Mouse (Mus musculus): ENCODE results near the gene Olfr661.

The Olfr661 gene

GRCm38 (mm10) chr7:104686201-104686600 lies at the start of gene Olfr661:
TSS of gene Olfr661 (plus strand) at chr7:104686501.
- DNase-seq (ENCODE audit: low read depth, low spot score), result no peak

GRCm38 (mm10) chr7:104646841-104647482 lies 39.3 kb upstream of the Olfr661 start, which contains the start of gene Olfr658:
TSS of gene Olfr658 (minus strand) at chr7:104647305.
- DNase-seq (ENCODE audit: low read depth, low spot score), result no peak

GRCm38 (mm10) chr7:104666453-104666852 lies 19.8 kb upstream of the Olfr661 start, which contains the start of gene Olfr659:
TSS of gene Olfr659 (plus strand) at chr7:104666753.
- DNase-seq (ENCODE audit: low read depth, low spot score), result no peak
